Mouse (Mus musculus): ENCODE data around the gene Dyrk1a.
A peak's percentile ranks its signal among the peaks of the same experiment; 100 is the strongest.
"Not testable (repeated sequence)": the region's sequence is repeated elsewhere in the genome, so short reads cannot be mapped to it uniquely, and the experiment has no call there.

Dyrk1a gene

DNA sequence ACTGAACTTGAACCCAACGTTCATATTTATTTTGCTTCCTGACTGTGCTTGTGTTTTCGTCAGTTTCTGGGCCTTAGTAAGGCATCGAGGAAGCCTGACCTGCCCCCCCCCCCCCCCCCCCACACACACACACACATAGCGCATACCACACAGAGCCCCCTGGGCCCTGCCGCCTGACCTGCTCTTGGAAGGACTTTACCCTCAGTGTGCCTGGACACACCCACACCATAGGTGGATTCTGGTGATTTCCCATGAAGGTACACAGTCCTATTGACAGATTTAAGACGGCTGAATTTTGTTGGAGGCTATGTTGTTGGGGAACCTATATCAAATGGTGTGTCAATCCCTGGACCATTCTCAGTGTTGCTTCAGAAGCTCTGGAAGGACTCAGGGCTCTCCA, 63.2 kb downstream of the Dyrk1a start:
- DNase-seq (ENCODE audit: low read depth): no peak

DNA sequence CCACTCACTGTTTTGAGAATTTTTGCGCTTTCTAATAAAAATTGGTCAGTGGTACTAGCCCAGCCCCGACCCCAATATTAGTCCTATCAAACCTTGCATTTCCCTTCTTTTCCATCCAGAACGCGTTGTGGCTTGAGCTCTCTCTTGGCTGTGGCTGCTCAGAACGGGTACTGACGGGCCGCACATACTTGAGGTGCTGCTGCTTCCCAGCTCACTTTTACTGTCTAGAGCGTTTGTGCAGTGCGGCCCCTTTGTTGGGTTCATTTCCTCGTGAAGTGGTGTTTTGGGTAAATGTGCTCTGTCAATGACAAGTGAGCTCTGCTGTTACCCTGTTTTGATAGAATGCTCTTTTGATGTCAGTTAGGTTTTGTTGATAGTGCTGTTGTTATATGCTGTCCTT, 67.6 kb downstream of the Dyrk1a start:
- DNase-seq (ENCODE audit: low read depth): no peak

- DNase-seq (ENCODE audit: low read depth): no peak
These were observed 72.0 kb downstream of the Dyrk1a start for GRCm38 (mm10) chr16:94641799-94642198.

GRCm38 (mm10) chr16:94647153-94647552, 77.3 kb downstream of the Dyrk1a start:
- no peak for DNase-seq (ENCODE audit: low read depth)

GRCm38 (mm10) chr16:94647925-94648324, 78.1 kb downstream of the Dyrk1a start:
- DNase-seq (ENCODE audit: low read depth): no peak

GRCm38 (mm10) chr16:94649861-94650260, 80.1 kb downstream of the Dyrk1a start:
- no peak for DNase-seq (ENCODE audit: low read depth)

GRCm38 (mm10) chr16:94652091-94652713, 82.4 kb downstream of the Dyrk1a start:
- no peak for DNase-seq (ENCODE audit: low read depth)

- DNase-seq (ENCODE audit: low read depth): no peak
These were observed 85.3 kb downstream of the Dyrk1a start for GRCm38 (mm10) chr16:94655083-94655482.

DNA sequence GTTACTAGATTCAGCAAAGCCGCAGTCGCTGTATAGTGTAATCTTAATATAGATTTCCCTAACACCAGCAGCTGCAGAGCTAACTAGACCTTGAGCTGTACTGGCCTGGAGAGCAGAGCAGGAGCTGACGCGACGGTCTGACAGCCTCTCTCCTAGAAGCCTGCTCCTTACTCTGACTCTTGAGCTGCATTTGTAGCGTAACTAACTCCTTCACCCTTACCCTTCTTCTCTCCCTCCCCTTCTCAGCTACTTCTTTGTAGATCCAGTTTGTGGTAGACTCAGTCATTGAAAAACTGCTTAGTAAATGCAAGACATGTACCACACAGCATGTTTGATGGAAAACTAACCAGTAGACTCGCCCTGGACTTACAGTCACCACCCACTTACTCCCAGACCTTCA, 87.1 kb downstream of the Dyrk1a start:
- DNase-seq (ENCODE audit: low read depth): no peak

DNA sequence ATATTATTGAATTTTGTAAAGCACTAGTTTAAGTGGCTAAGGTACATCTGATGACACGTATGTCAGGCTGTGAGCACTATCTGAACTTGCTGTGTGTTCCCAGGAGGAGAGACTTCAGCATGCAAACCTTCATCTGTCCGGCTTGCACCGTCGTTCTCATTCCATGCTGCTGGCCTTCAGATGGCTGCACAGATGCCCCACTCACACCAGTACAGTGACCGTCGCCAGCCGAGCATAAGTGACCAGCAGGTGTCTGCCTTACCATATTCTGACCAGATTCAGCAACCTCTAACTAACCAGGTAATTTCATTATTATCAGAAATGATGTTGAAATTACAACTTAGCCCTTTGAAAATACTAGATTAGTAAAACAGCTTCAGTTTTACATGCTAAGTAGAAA, 89.6 kb downstream of the Dyrk1a start:
- DNase-seq (ENCODE audit: low read depth): no peak

- DNase-seq (ENCODE audit: low read depth): no peak
These were observed 90.4 kb downstream of the Dyrk1a start for GRCm38 (mm10) chr16:94660221-94660620.

DNA sequence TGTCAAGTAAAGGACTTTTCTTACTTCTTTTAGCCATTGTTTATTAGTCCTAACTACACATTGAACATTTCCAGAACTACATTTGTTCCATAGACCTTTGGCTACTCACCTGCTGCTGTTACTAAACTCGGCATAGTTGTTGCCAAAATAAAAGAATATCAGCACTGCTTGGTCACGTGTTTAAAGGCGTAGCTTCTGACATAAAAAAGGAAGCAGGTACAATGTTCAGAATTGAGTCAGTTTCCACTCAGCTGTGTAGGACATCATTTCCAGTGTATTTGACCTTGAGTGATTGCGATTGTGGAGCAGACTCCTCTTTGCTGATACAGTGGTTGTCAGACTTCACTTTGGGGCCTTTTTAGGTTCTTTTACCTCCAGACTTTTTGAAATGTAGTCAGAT, 97.7 kb downstream of the Dyrk1a start:
- no peak for DNase-seq (ENCODE audit: low read depth)

GRCm38 (mm10) chr16:94671313-94671712, 101.5 kb downstream of the Dyrk1a start:
- DNase-seq (ENCODE audit: low read depth): no peak

DNA sequence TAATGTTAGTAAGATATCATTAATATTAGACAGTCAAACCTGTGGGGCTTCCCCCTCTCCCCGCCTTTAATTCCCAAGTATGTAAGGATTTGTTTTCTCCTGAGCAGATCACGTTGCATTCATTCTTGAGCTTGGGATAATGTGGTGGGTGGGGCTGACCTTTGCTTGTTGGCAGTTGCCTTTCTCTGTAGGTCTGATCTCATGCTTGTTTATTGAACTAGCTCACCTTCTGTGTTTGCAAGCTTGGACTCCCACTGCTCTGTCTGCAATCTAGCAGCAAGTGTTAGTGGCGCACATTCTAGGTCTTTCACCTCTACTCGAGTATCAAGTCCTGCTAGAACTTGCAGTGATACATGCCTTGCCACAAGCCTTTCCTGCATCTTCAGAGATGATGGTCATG, 111.1 kb downstream of the Dyrk1a start:
- DNase-seq (ENCODE audit: low read depth): no peak

GRCm38 (mm10) chr16:94681760-94682159, 112.0 kb downstream of the Dyrk1a start:
- DNase-seq (ENCODE audit: low read depth): no peak

- no peak for DNase-seq (ENCODE audit: low read depth)
These were observed 114.2 kb downstream of the Dyrk1a start for GRCm38 (mm10) chr16:94683960-94684359.

- DNase-seq (ENCODE audit: low read depth): no peak
These were observed 124.0 kb downstream of the Dyrk1a start for GRCm38 (mm10) chr16:94693687-94694305.

DNA sequence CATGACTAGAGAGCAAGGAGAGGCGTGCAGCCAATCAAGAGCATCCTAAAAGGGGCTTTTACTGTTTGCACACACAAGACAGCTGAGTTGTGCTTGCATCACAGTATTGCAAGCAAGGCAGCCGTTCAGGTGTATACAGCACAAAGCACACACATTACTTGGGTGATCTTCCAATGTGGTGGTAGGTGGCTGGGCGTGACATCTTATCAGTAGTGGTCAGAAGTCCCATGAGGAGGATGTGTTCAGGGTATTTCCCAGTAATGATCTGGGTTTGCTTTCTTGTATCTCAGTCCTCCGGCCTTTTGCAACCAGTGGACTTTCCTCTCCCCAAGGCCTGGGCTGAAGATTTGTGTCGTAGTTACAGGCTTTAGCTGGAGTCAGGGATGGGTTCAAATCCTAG, 127.7 kb downstream of the Dyrk1a start:
- no peak for DNase-seq (ENCODE audit: low read depth)

GRCm38 (mm10) chr16:94698234-94698633, 128.4 kb downstream of the Dyrk1a start:
- DNase-seq (ENCODE audit: low read depth): not testable (repeated sequence)

GRCm38 (mm10) chr16:94701141-94701540, 131.3 kb downstream of the Dyrk1a start:
- DNase-seq (ENCODE audit: low read depth): no peak

GRCm38 (mm10) chr16:94701971-94702370, 132.2 kb downstream of the Dyrk1a start:
- no peak for DNase-seq (ENCODE audit: low read depth)

DNA sequence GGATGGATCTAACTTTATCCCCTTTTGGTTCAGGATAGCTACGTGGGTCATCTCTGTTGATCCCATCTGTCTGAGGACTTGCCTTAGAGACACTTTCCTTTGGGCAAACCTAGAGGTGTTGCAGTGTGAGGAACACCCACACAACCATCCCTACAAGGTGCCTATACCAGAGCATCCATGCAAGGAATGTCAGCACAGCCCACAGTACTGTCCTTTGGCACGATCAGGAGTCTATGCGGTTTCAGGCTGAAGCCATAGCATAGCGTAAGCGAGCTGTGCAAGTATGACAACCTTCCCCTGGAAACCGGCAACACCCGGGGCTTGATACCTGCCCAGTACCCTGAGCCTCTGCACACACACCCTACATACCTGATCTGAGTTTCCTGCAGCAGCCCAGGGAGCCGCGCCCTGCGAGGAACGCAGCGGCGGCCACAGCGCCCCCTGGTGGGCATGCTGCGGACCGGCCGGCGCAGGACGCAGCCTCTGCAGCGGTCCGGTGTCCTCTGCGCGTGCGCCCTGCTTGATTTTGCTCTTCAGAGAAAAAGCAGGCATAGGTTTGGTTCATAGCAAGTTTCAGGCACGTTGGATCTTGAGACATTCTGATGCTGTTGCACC, 143.8 kb downstream of the Dyrk1a start:
- peak; percentile 25 for DNase-seq (ENCODE audit: low read depth)

DNA sequence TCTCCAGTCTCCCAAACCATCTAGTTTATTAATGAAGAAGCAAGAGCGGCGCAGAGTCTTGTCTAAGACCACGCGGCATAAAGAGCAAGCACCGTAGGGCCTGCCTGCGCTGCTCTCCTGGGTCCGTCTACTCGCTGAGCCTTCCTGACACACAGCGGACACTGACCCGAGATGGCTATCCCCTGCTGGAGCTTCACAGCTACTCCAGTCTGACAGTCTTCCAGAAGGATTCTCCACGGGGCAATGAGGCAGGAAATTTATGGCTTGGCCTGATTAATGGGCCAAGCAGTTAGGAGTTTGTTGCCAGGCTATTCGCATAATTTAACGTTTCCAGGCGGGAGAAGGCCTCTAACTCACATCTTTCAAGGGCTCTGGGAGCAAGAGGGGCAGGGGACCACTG, 144.7 kb downstream of the Dyrk1a start:
- DNase-seq (ENCODE audit: low read depth): no peak

DNA sequence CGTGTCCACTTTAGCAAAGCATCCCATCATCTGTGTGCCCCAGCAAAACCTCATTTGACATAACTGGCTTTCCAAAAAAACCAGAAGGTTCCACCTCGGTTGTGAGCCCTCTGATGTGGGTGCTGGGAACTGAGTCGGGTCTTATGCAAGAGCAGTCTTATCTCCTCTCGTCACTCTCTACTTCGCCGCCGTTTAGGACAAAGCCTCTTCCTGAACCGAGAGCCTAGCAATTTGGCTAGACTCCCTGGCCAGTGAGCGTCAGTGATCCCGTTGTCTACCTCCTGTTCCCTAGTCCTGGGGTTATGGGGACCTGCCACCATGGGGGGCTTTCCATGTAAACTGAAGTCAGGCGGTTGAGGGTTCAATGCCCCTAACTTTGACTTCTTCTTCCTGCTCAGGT, 147.2 kb downstream of the Dyrk1a start:
- DNase-seq (ENCODE audit: low read depth): no peak
